Mouse (Mus musculus) thymus, postnatal 0 days (tissue): ENCODE measurements around the gene Slc25a19. TPM values are rescaled to one million over a fixed set of nuclear protein-coding genes. Genes with fewer than 3 reads are reported as not detected.

ENCODE experiments used
- DNase-seq: peaks from one replicate; pipeline ENCODE4 v3.0.0-alpha.2; 2015; ENCODE audit warnings: low spot score
- polyA plus RNA-seq: library from polyadenylated mRNA; unstranded; fragments of >200 nt; fragmentation: Nextera tagmentation; extraction: Ambion mirVana; gene quantifications from 2 replicates; pipeline ENCODE4 v1.2.1, GENCODE M21; 2015

Gene Slc25a19
- polyA plus RNA-seq, 1 experiment from 2014 or later, result 39.5 TPM

DNA sequence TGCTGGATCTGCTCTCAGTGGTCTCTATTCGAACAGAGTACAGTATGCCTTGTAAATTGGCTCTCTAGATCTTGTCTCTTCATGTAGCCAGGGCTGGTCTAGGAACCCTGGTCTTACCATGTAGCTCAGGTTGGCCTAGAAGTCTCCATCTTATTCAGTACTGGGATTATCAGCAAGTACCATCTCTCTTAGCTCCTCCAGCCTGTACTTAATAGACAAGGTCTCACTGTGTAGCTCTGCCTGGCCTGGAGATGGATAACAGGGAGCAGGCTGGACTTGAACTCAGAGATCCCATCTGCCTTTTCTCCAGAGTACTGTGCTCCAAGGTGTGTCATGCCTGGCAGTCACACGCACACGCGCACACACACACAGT, 13.6 kb upstream of the Slc25a19 start:
- DNase-seq, result no peak

DNA sequence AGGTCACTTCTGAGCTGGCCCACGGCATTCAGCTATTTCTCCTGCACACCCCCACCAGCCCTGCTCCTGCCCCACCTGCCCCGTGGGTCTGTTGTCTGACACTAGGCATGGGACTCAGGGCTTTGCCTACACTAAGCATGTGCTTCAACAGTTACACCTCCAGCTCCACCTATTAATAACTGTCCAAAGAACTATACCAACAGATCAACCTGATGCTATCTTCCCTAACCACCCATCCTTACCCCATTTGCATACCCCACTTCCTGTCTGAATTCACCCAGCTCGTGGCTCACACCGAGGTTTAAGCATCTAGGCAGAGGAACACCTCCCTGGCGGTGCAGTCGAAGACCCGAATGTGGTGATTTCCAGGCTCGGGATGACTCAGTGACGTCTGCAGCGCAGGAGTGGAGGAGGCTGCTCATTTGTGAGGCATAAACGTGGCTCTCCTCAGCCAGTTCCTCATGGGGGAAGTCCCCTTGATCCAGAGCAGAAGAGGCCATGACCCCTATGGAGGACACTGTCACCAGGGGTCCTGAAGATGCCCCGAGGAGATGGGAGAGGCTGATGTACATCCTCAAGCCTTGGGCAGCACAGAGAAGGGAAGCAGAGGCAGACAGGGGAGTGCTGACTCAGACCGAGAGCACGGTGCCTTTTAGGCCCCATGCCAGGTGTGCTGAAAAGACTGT, 13.0 kb upstream of the Slc25a19 start:
- peak; percentile 82 for DNase-seq

DNA sequence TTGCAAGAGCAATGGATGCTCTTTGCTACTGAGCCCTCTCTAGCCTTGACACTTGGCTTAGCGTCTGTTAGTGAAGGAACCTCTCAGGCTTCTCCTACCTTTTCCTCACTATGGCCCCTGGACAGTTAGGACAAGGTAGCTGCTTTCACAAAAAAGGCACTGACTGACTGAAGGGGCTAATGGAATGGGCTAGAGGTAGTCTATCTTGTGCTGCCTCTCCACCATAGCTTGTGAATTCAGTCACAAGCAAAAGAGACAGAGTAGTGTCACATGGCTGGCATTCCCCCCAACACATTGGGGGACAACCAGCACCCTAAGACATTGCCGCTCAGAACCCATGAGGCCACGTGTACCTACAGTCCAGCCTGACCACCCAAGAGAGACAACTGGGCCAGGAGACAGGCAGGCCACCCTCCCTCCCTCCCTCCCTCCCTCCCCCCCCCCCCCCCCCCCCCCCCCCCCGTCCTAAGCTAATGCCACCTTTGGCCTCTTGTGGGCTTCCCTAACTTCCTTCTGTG, 12.3 kb upstream of the Slc25a19 start:
- no peak for DNase-seq

DNA sequence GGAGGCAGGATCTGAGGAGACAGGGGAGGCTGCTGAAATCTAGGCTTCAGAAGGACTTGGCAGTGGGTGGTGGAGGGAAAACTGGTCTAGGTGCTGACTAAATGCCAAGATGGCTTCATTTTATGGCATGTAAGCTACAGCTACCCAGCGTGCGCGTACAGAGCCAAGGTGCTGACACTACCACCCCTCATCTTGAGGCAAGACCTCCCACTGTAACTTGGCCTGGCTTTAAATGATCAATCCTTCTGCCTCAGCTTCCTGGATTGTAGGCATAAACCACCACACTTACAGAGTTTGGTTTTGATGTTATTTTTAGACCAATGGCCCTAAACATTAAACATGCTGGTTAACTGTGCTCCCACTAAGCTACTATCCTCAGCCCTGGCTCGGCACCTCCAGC, 11.4 kb upstream of the Slc25a19 start:
- DNase-seq, result no peak

DNA sequence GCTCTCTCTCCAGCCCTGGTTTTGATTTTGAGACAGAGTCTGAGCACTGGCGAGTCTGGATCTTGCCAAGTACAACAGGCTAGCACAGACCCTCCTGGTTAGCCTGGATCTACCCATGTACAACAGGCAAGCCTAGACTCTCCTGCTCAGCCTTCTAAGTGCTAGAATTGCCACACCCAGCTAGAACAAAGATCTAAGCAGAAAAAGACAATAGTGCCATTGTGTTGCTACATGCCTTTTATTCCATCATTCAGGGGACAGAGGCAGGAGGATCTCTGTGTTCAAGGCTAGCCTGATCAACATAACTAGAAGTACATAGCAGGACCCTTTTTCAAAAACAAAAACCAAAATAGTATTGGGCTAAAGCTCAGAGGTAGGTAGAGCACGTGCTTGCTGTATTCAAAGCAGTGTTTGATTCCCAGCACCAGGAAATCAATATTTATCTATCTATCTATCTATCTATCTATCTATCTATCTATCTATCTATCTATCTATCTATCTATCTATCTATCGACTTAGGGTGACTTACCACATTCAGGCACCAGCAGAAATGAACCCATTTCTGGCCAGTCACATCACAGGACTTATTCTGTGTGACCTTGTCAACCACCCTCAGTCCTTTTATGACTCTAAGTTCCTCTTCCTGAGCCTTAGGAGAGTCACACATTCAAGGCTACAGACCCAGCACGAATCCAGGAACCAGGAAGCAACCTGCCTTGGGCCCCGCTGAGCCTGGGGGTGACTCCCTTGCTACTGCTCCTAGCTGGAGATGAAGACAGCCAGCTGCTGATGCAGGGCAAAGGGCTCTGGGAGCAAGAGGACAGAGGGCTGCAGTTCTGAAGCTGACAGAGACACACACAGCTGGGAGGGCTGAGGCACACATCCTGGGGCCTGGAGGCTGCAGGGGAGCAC, 10.7 kb upstream of the Slc25a19 start:
- no peak for DNase-seq

DNA sequence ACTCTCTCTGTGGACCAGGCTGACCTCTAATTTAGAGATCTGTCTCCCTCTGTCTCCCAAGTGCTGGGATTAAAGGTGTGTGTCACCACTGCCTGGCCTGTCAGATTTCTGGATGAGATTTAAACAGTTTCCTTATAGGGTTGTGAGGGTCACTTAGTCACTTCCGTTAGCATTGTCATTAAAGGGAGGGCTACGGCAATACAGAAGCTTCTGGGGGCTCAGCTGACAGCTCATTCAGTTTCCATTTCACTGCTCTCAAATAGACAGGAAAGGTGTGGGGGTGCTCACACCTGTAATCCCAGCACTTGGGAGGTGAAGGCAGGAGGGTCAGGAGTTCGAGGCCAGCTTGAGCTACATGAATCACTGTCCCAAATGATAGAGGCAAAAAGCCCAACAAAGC, 8.9 kb upstream of the Slc25a19 start:
- DNase-seq, result no peak

DNA sequence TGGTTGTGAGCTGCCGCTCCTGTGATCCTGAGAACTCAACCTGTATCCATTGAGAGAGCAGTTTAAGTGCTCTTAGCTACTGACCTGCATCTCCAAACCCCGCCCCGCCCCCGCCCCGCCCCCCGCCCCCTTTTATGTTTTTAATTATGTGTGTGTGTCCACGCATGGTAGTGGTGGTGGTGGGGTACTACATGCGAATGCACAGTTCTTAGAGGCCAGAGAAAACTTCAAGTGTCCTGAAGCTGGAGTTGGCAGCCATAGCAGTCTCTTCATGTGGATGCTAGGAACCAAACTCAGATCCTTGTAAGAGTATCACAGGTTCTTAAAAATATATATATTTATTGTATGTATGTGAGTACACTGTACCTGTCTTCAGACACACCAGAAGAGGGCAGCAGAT, 7.4 kb upstream of the Slc25a19 start:
- no peak for DNase-seq

DNA sequence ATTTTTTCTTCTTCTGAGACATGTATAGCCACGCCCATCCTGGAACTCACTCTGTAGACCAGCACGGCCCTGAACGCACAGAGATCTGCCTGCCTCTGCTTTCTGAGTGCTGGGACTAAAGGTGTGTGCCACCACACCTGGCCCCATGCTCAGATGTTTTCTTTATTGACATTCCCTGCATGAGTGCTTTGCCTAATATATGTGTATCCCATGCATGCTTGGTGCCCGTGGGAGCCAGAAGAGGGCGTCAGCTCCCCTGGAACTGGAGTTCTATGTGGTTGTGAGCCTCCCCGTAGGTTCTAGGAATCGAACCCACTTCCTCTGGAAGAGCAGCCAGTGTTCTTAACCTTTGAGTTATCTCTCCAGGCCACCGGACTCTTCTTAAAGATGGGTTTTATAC, 6.9 kb upstream of the Slc25a19 start:
- no peak for DNase-seq

DNA sequence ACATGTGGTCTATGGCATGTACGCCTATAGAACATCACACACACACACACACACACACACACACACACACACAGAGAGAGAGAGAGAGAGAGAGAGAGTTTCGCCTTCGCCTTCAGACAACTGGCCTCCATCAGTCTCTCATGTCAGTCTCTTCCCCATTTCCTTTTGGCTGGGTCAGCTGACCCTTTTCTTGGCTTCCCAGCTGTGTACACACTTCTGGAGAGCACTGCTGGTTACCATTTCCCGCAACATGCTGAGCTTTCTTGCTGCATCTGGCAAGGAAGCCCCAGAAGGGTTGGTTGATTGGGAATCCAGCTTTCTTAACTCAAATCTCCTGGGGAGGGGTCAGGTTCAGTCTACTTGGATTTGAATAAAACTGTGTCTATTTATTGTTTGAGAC, 6.0 kb upstream of the Slc25a19 start:
- DNase-seq, result no peak

DNA sequence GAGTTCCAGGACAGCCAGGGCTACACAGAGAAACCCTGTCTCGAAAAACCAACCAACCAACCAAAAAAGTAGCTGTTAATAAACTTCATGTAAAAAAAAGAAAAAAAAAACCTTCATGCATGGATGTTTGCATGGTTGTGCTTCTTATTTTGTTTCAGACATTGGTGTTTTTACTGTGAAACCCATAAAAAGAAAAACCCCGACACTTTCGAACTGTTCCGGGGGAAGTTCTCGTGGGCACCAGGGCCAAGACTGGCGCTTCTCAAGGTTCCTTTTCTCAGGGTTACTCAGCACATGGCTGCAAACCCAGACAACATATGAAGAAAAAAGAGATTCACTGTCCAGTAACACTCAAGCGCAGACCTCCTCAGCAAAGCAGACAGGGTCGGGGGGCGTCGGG, 4.8 kb upstream of the Slc25a19 start:
- DNase-seq, result no peak

DNA sequence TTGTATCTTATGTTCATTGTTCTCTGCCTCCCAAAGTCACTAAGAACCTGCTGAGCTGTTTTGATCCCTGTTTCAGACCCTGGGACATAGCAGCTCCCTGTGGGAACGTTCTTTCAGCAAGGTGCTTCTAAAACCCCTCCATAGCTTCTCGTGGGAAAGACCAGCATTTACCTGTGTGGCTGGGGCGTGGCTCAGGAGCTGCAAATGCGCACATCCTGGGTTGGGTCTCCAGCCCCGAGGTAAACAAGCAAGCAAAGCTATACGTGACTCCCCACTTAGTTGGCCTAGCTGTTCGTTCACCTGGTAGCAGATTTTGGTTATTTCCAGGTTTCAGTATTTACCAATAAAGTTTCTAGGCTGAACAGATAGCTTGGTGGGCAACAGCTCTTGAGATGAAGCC, 4.2 kb upstream of the Slc25a19 start:
- no peak for DNase-seq

DNA sequence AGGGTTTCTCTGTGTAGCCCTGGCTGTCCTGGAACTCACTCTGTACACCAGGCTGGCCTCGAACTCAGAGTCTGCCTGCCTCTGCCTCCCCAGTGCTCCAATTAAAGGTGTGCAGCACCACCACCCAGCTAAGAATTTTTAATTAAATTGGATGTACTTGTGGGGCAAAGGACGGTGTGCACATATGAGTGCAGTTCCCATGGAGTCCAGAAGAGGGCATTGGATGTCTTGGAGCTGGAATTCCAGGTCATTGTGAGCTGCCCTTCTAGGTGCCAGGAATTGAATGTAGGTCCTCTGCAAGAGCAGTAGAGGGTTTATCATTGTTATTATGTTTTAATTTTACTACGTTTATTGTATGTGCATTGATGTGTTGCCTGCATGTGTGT, 3.4 kb upstream of the Slc25a19 start:
- DNase-seq, result peak; percentile 42

DNA sequence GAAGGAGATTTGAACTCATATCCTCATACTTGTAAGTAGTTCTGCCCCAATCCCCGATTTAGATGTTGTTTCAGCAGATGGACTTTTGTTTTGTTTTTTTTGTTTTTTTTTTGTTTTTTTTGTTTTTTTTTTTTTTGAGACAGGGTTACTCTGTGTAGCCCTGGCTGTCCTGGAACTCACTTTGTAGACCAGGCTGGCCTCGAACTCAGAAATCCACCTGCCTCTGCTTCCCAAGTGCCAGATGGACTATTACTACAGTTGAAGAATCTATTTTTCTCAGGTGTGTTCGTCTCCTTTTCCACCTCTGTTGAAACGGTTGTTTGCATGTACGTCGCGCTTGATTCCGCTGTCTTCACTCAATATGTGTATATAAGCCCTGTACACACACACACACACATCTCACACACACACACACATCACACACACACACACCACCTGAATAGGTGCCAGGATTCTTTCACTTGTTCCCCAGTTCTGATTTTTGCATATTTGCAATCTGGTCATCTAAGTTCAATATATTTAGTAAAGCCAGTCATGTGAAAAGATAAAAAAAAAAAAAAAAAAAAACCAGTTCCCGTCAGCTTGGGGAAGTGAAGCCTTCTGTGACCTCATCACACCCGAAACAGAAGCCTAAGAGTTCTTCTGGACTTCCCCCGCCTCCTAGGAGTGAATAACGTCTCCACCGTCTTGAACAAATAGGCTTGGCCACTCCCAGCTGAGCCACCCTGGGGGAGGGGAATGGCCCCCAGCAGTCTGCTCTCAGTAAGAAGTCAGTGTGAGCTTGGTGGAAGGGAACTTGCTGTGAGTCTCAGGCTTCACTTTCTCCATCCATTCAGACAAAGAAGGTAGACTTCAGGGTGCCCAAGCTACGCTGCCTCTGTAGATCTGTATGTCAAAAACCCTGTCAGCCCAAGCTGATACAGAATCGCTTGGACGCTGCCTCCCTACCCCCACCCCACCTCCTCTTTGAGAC, 2.7 kb upstream of the Slc25a19 start:
- DNase-seq, result no peak

DNA sequence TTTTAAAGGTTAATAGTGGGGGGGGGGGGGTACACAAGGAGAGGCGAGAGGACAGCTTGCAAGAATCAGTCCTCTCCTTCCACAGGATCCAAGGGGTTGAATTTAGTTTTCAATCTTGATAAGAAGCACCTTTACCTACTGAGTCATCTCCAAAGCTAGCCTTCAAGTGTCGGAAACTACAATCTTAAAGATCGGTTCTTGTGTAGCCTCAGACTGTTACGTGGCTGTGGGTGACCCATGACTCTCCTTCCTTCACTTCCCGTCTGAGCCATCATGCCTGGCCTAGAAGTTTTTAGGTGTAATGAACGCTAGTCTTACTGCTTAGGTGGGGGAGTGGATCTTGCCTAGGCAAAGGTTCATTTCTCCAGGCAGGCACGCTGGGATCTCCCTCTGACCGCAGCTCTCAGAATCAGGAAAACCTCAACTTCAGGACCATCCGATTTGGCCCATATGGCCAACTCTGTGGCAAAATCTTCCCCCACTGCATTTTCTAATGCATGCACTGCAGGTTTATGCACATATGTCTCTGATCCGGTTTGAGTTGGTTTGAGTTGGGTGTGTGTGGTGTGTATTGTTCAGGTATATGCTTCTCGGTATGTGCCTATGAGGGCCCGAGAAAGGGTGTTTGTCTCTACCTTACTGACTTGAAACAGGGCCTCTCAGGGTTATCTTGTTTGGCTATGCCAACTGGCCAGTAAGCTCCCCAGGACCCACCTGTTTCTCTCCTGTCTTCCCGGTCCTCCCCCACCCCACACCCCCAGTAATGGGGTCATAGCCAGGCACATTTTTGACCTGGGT, 1.8 kb upstream of the Slc25a19 start:
- no peak for DNase-seq

DNA sequence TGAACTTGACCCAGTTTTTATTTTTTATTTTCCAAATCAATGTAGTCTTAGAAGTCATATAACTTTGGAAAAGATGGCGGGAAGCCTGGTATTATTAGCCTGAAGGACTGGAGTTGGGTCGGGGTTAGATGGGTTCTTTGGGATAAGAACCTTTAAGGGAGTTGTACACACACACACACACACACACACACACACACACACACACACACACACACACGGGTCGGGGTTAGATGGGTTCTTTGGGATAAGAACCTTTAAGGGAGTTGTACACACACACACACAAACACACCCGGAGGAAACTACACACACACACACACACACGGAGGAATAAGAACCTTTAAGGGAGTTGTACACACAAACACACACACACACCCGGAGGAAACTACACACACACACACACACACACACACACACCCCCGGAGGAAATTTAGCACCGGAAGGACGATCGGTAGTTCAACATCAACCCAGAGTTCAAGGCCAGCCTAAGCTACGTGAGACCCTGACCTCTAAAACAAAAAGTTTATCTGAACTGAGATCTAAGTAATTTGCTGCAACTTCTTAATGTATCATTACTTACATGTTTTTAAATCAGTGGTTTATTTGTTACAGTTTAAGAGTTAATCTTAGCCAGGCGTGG, 488 bp upstream of the Slc25a19 start:
- DNase-seq, result no peak

DNA sequence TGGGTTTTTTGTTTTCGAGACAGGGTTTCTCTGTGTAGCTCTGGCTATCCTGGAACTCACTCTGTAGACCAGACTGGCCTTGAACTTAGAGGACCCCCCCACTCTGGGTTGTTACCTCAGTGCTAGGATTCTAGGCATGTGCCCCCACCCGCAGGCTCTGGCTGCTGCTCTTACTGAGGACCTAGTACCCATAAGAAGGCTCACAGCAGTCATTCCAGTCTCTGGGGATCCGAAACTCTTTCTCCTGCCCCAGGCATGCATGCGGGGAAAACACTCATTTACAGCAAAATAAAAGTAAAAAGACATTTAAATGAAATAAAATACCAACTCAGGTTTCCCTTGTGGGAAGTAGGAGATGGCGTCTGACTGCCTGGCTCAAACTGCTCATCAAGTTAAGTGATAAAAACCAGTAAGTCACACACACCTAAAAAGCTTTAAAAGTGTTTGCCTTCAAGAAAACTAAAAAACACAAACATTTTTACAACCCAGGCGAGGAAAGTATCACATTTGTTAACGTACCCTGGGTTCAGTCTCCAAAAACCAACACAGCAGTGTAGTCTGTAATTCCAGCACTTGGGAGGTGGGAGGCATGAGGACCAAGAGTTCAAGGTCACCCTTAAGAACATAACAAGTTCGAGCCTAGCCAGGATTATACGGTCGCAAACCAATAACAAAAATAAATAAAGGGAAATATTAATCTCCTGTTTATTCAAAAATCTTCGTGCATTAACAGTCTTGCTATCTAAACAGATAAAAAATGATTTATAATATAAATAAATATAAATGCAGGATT, 1.1 kb downstream of the Slc25a19 start:
- no peak for DNase-seq

DNA sequence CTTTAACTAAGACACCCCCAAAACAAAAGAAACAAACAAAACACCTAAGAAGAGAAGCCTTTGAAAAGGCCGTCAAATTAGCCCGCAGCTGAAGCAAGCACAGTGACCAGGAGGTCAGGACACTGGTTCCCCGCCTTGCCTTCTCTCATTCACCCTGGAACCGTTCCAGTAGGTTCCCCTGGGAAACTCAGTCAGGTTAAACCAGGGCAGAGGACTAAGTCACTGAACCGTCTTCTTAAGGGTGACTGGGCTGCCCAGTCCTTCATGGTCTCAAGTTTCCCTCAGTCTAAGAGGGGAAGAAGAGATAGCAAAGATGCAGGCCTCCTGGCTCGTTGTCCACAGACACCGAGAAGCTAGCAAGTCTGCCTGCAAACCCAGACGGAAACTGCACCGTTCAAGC, 2.2 kb downstream of the Slc25a19 start:
- no peak for DNase-seq

DNA sequence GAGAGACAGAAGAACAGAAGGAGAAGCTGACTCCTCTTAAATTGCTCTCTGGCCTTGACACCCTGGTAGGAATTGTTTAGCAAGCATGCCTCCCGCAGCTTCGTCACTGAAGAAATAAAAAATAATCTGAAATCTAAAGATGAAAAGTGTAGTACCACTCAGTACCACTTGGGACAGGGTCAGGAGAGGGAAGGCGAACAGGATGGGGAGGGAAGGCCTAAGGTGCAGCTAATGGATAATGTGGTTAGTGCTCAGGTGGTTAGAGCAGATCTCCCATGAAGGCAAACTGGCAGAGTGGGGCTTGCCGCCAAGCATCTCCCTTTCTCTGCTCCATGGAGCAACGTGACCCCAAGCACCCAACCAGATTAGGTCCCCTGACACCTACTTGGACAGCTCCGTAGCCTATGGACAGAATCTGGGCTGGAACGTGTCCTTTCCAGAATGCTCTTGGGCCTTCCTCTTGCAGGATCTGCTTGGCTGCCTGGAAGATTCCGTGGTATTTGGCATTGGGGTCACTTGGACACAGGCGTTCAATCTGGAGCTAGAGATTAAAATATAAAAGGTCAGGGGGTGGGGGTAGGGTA, 4.5 kb downstream of the Slc25a19 start:
- no peak for DNase-seq

DNA sequence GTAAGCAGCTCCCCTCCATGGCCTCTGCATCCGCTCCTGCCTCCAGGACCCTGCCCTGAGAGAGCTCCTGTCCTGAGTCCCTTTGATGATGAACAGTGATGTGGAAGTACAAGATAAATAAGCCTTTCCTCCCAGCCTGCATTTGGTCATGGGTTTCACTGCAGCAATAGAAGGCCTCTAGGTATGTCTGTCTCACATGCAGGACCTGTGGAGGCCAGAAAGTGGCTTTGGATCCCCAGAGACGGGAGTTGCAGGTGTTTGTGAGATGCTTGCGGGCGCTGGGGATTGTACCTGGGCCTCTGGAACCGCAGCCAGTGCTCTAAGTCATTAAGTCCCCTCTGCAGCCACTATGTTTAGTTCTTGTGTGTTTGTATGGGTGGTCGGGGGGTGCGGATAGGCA, 8.1 kb downstream of the Slc25a19 start:
- no peak for DNase-seq
